Mouse (Mus musculus): Measurements from ENCODE around the gene Zbtb7a. TPM values are rescaled to one million over a fixed set of nuclear protein-coding genes. Genes with fewer than 3 reads are reported as not detected.

Gene Zbtb7a
- polyA plus RNA-seq, 1 experiment from 2014 or later: 54.1 TPM

- no peak for ATAC-seq
- H3K27ac ChIP-seq (ENCODE audit: low read depth, low read length): no peak overlapping the region
- no peak overlapping the region for H3K4me3 ChIP-seq (ENCODE audit: low read depth, low read length)
- 0 out of 2 replicates have a peak, but pooled peaks cover 2% of the 10 kb centered on the region for H3K4me1 ChIP-seq (replicated peaks; ENCODE audit: control insufficient read depth, insufficient read depth, low read length)
- no peak overlapping the region for H3K4me2 ChIP-seq (replicated peaks; ENCODE audit: low read depth)
- no peaks in the 10 kb centered on the region for H3K27me3 ChIP-seq (replicated peaks; ENCODE audit: control insufficient read depth, insufficient read depth, low read length)
- no peaks in the 10 kb centered on the region for H3K36me3 ChIP-seq (ENCODE audit: control insufficient read depth, insufficient read depth)
- no peak for TF ChIP-seq CTCF (IDR thresholded peaks at IDR 0.05; ENCODE audit: low read depth)
- 89% methylated on average over 13 of the region's 13 CpGs for WGBS
- H3K9ac ChIP-seq (ENCODE audit: low read depth, low read length): no peak overlapping the region
- no peaks in the 10 kb centered on the region for H3K9me3 ChIP-seq (ENCODE audit: control insufficient read depth)
Observed at GRCm38 (mm10) chr10:81200141-81200540, 65.1 kb downstream of the Zbtb7a start.

GRCm38 (mm10) chr10:81200605-81201287, 65.7 kb downstream of the Zbtb7a start:
- Histone ChIP-seq H3K4me2 (replicated peaks; ENCODE audit: low read depth) (no peak overlapping the region), H3K27me3 (replicated peaks; ENCODE audit: control insufficient read depth, insufficient read depth, low read length) (no peaks in the 10 kb centered on the region), H3K9ac (ENCODE audit: low read depth, low read length) (no peak overlapping the region), H3K4me3 (ENCODE audit: low read depth, low read length) (no peak overlapping the region), H3K36me3 (ENCODE audit: control insufficient read depth, insufficient read depth) (no peaks in the 10 kb centered on the region), H3K9me3 (ENCODE audit: control insufficient read depth) (no peaks in the 10 kb centered on the region), H3K4me1 (replicated peaks; ENCODE audit: control insufficient read depth, insufficient read depth, low read length) (0 out of 2 replicates have a peak, but pooled peaks cover 2% of the 10 kb centered on the region), H3K27ac (ENCODE audit: low read depth, low read length) (no peak overlapping the region)
- no peak for ATAC-seq
- WGBS: 76% methylated on average over 20 of the region's 20 CpGs
- no peak for TF ChIP-seq CTCF (IDR thresholded peaks at IDR 0.05; ENCODE audit: low read depth)

GRCm38 (mm10) chr10:81201807-81202758, 67.1 kb downstream of the Zbtb7a start, which contains the start of gene Nmrk2:
Gene Nmrk2 (minus strand): TSS chr10:81202051.
- no peak for TF ChIP-seq CTCF (IDR thresholded peaks at IDR 0.05; ENCODE audit: low read depth)
- no peak for ATAC-seq
- H3K36me3 ChIP-seq (ENCODE audit: control insufficient read depth, insufficient read depth): no peaks in the 10 kb centered on the region
- no peaks in the 10 kb centered on the region for H3K9me3 ChIP-seq (ENCODE audit: control insufficient read depth)
- no peak within 1 kb of the TSS for H3K27ac ChIP-seq (ENCODE audit: low read depth, low read length)
- no peak within 1 kb of the TSS for H3K4me2 ChIP-seq (replicated peaks; ENCODE audit: low read depth)
- 0 out of 2 replicates have a peak, but pooled peaks cover 2% of the 10 kb centered on the region for H3K4me1 ChIP-seq (replicated peaks; ENCODE audit: control insufficient read depth, insufficient read depth, low read length)
- H3K9ac ChIP-seq (ENCODE audit: low read depth, low read length): no peak within 1 kb of the TSS
- H3K27me3 ChIP-seq (replicated peaks; ENCODE audit: control insufficient read depth, insufficient read depth, low read length): no peaks in the 10 kb centered on the region
- WGBS: 62% methylated on average over 13 of the region's 13 CpGs
- H3K4me3 ChIP-seq (ENCODE audit: low read depth, low read length): no peak within 1 kb of the TSS

Small RNA genes lying within 50 kb of the gene (microRNA-seq; reads per million reads assigned to microRNA genes)
- not detected for gene Mir5615-1
- not detected for gene Mir5615-2

Other genes starting within 250 kb of the Zbtb7a start
- 358 and 367 TPM in 2 replicates for gene Timm13, start 234.3 kb upstream of the Zbtb7a start, polyA plus RNA-seq (2015; fragmentation: Nextera tagmentation; extraction: Ambion mirVana)
- gene Lmnb2, start 217.0 kb upstream of the Zbtb7a start, polyA plus RNA-seq (2015; fragmentation: Nextera tagmentation; extraction: Ambion mirVana): 12.5 and 12.9 TPM in 2 replicates
- 19.9 and 20.1 TPM in 2 replicates for gene Gadd45b, start 205.1 kb upstream of the Zbtb7a start, polyA plus RNA-seq (2015; fragmentation: Nextera tagmentation; extraction: Ambion mirVana)
- gene Gng7, start 120.3 kb upstream of the Zbtb7a start, polyA plus RNA-seq (2015; fragmentation: Nextera tagmentation; extraction: Ambion mirVana): 0.81 and 1.2 TPM in 2 replicates
- gene Diras1, start 109.6 kb upstream of the Zbtb7a start, polyA plus RNA-seq (2015; fragmentation: Nextera tagmentation; extraction: Ambion mirVana): 0.43 and 0.91 TPM in 2 replicates
- 10.5 and 11.1 TPM in 2 replicates for gene Slc39a3, start 97.8 kb upstream of the Zbtb7a start, polyA plus RNA-seq (2015; fragmentation: Nextera tagmentation; extraction: Ambion mirVana)
- 119 and 124 TPM in 2 replicates for gene Sgta, start 75.0 kb upstream of the Zbtb7a start, polyA plus RNA-seq (2015; fragmentation: Nextera tagmentation; extraction: Ambion mirVana)
- 11.6 and 12.0 TPM in 2 replicates for gene Thop1, start 65.2 kb upstream of the Zbtb7a start, polyA plus RNA-seq (2015; fragmentation: Nextera tagmentation; extraction: Ambion mirVana)
- gene Creb3l3, start 36.3 kb upstream of the Zbtb7a start, polyA plus RNA-seq (2015; fragmentation: Nextera tagmentation; extraction: Ambion mirVana): 385 and 396 TPM in 2 replicates
- gene Map2k2, start 29.3 kb upstream of the Zbtb7a start, polyA plus RNA-seq (2015; fragmentation: Nextera tagmentation; extraction: Ambion mirVana): 258 and 259 TPM in 2 replicates
- gene Pias4, start 32.7 kb downstream of the Zbtb7a start, polyA plus RNA-seq (2015; fragmentation: Nextera tagmentation; extraction: Ambion mirVana): 32.8 and 36.5 TPM in 2 replicates
- 286 and 316 TPM in 2 replicates for gene Eef2, start 41.4 kb downstream of the Zbtb7a start, polyA plus RNA-seq (2015; fragmentation: Nextera tagmentation; extraction: Ambion mirVana)
- gene Dapk3, start 47.8 kb downstream of the Zbtb7a start, polyA plus RNA-seq (2015; fragmentation: Nextera tagmentation; extraction: Ambion mirVana): 50.5 and 53.4 TPM in 2 replicates
- 0.12 TPM in 2 replicates for gene 4930442H23Rik, start 48.6 kb downstream of the Zbtb7a start, polyA plus RNA-seq (2015; fragmentation: Nextera tagmentation; extraction: Ambion mirVana)
- gene Nmrk2, start 66.8 kb downstream of the Zbtb7a start, polyA plus RNA-seq (2015; fragmentation: Nextera tagmentation; extraction: Ambion mirVana): 0.08 and 0.10 TPM in 2 replicates
- 0.90 and 1.1 TPM in 2 replicates for gene Atcay, start 95.6 kb downstream of the Zbtb7a start, polyA plus RNA-seq (2015; fragmentation: Nextera tagmentation; extraction: Ambion mirVana)
- 3.2 and 3.4 TPM in 2 replicates for gene Zfr2, start 97.9 kb downstream of the Zbtb7a start, polyA plus RNA-seq (2015; fragmentation: Nextera tagmentation; extraction: Ambion mirVana)
- gene Matk, start 117.7 kb downstream of the Zbtb7a start, polyA plus RNA-seq (2015; fragmentation: Nextera tagmentation; extraction: Ambion mirVana): 0.66 and 1.2 TPM in 2 replicates
- gene Mrpl54, start 131.7 kb downstream of the Zbtb7a start, polyA plus RNA-seq (2015; fragmentation: Nextera tagmentation; extraction: Ambion mirVana): 268 and 287 TPM in 2 replicates
- gene Apba3, start 131.7 kb downstream of the Zbtb7a start, polyA plus RNA-seq (2015; fragmentation: Nextera tagmentation; extraction: Ambion mirVana): 75.2 and 75.4 TPM in 2 replicates
- gene Tjp3, start 156.4 kb downstream of the Zbtb7a start, polyA plus RNA-seq (2015; fragmentation: Nextera tagmentation; extraction: Ambion mirVana): 43.2 and 43.4 TPM in 2 replicates
- 27.2 and 27.6 TPM in 2 replicates for gene Pip5k1c, start 157.7 kb downstream of the Zbtb7a start, polyA plus RNA-seq (2015; fragmentation: Nextera tagmentation; extraction: Ambion mirVana)
- gene Cactin, start 185.9 kb downstream of the Zbtb7a start, polyA plus RNA-seq (2015; fragmentation: Nextera tagmentation; extraction: Ambion mirVana): 14.7 and 15.0 TPM in 2 replicates
- 9.8 and 10.7 TPM in 2 replicates for gene Tbxa2r, start 193.5 kb downstream of the Zbtb7a start, polyA plus RNA-seq (2015; fragmentation: Nextera tagmentation; extraction: Ambion mirVana)
- 0.04 and 0.08 TPM in 2 replicates for gene Gipc3, start 208.0 kb downstream of the Zbtb7a start, polyA plus RNA-seq (2015; fragmentation: Nextera tagmentation; extraction: Ambion mirVana)
- 99.8 and 111 TPM in 2 replicates for gene Hmg20b, start 215.3 kb downstream of the Zbtb7a start, polyA plus RNA-seq (2015; fragmentation: Nextera tagmentation; extraction: Ambion mirVana)
- gene Mfsd12, start 222.3 kb downstream of the Zbtb7a start, polyA plus RNA-seq (2015; fragmentation: Nextera tagmentation; extraction: Ambion mirVana): 29.6 and 32.8 TPM in 2 replicates
- 0.85 and 1.5 TPM in 2 replicates for gene 4930404N11Rik, start 230.6 kb downstream of the Zbtb7a start, polyA plus RNA-seq (2015; fragmentation: Nextera tagmentation; extraction: Ambion mirVana)
- gene Fzr1, start 243.3 kb downstream of the Zbtb7a start, polyA plus RNA-seq (2015; fragmentation: Nextera tagmentation; extraction: Ambion mirVana): 40.8 and 45.2 TPM in 2 replicates
- gene Dohh, start 249.2 kb downstream of the Zbtb7a start, polyA plus RNA-seq (2015; fragmentation: Nextera tagmentation; extraction: Ambion mirVana): 54.0 and 59.4 TPM in 2 replicates
- 0.76 and 1.1 TPM in 2 replicates for gene Gm48551, start 249.2 kb downstream of the Zbtb7a start, polyA plus RNA-seq (2015; fragmentation: Nextera tagmentation; extraction: Ambion mirVana)